Mouse (Mus musculus): ENCODE data around the gene H2-Q7. TPM values are rescaled to one million over a fixed set of nuclear protein-coding genes. Genes with fewer than 3 reads are reported as not detected.

H2-Q7 gene
- polyA plus RNA-seq (2015; fragmentation: Illumina TruSeq; extraction: RNeasy Lipid Tissue Mini Kit (QIAGEN cat#74804); ENCODE audit: low read depth, low replicate concordance) = 0.61 TPM

GRCm38 (mm10) chr17:35438885-35439284 is at the start of gene H2-Q7:
Gene H2-Q7 (plus strand): TSS chr17:35439155.

GRCm38 (mm10) chr17:35424624-35425416 is 14.1 kb upstream of the H2-Q7 start, which contains the start of gene H2-Q6:
Gene H2-Q6 (plus strand): TSS chr17:35424850.

GRCm38 (mm10) chr17:35469842-35470751 is 31.1 kb downstream of the H2-Q7 start, which contains the start of gene H2-Q10:
Gene H2-Q10 (plus strand): TSS chr17:35470089.

Other genes starting within 250 kb of the H2-Q7 start
- gene Ltb, start 244.7 kb upstream of the H2-Q7 start, polyA plus RNA-seq (2015; fragmentation: Illumina TruSeq; extraction: RNeasy Lipid Tissue Mini Kit (QIAGEN cat#74804); ENCODE audit: low read depth, low replicate concordance) = 0.55 TPM
- not detected for gene Tnf, start 237.1 kb upstream of the H2-Q7 start, polyA plus RNA-seq (2015; fragmentation: Illumina TruSeq; extraction: RNeasy Lipid Tissue Mini Kit (QIAGEN cat#74804); ENCODE audit: low read depth, low replicate concordance)
- gene Lta, start 233.8 kb upstream of the H2-Q7 start, polyA plus RNA-seq (2015; fragmentation: Illumina TruSeq; extraction: RNeasy Lipid Tissue Mini Kit (QIAGEN cat#74804); ENCODE audit: low read depth, low replicate concordance) = not detected
- not detected for gene Gm16181, start 218.3 kb upstream of the H2-Q7 start, polyA plus RNA-seq (2015; fragmentation: Illumina TruSeq; extraction: RNeasy Lipid Tissue Mini Kit (QIAGEN cat#74804); ENCODE audit: low read depth, low replicate concordance)
- gene Atp6v1g2, start 205.5 kb upstream of the H2-Q7 start, polyA plus RNA-seq (2015; fragmentation: Illumina TruSeq; extraction: RNeasy Lipid Tissue Mini Kit (QIAGEN cat#74804); ENCODE audit: low read depth, low replicate concordance) = 711 TPM
- 11.4 TPM for gene Nfkbil1, start 203.4 kb upstream of the H2-Q7 start, polyA plus RNA-seq (2015; fragmentation: Illumina TruSeq; extraction: RNeasy Lipid Tissue Mini Kit (QIAGEN cat#74804); ENCODE audit: low read depth, low replicate concordance)
- 206 TPM for gene Ddx39b, start 197.4 kb upstream of the H2-Q7 start, polyA plus RNA-seq (2015; fragmentation: Illumina TruSeq; extraction: RNeasy Lipid Tissue Mini Kit (QIAGEN cat#74804); ENCODE audit: low read depth, low replicate concordance)
- 50.0 TPM for gene H2-D1, start 176.4 kb upstream of the H2-Q7 start, polyA plus RNA-seq (2015; fragmentation: Illumina TruSeq; extraction: RNeasy Lipid Tissue Mini Kit (QIAGEN cat#74804); ENCODE audit: low read depth, low replicate concordance)
- gene H2-Q1, start 118.8 kb upstream of the H2-Q7 start, polyA plus RNA-seq (2015; fragmentation: Illumina TruSeq; extraction: RNeasy Lipid Tissue Mini Kit (QIAGEN cat#74804); ENCODE audit: low read depth, low replicate concordance) = 0.45 TPM
- 2.0 TPM for gene H2-Q2, start 96.9 kb upstream of the H2-Q7 start, polyA plus RNA-seq (2015; fragmentation: Illumina TruSeq; extraction: RNeasy Lipid Tissue Mini Kit (QIAGEN cat#74804); ENCODE audit: low read depth, low replicate concordance)
- 4.1 TPM for gene H2-Q4, start 59.5 kb upstream of the H2-Q7 start, polyA plus RNA-seq (2015; fragmentation: Illumina TruSeq; extraction: RNeasy Lipid Tissue Mini Kit (QIAGEN cat#74804); ENCODE audit: low read depth, low replicate concordance)
- 0.34 TPM for gene H2-Q6, start 14.3 kb upstream of the H2-Q7 start, polyA plus RNA-seq (2015; fragmentation: Illumina TruSeq; extraction: RNeasy Lipid Tissue Mini Kit (QIAGEN cat#74804); ENCODE audit: low read depth, low replicate concordance)
- gene H2-Q10, start 30.9 kb downstream of the H2-Q7 start, polyA plus RNA-seq (2015; fragmentation: Illumina TruSeq; extraction: RNeasy Lipid Tissue Mini Kit (QIAGEN cat#74804); ENCODE audit: low read depth, low replicate concordance) = not detected
- not detected for gene Pou5f1, start 66.9 kb downstream of the H2-Q7 start, polyA plus RNA-seq (2015; fragmentation: Illumina TruSeq; extraction: RNeasy Lipid Tissue Mini Kit (QIAGEN cat#74804); ENCODE audit: low read depth, low replicate concordance)
- gene Tcf19, start 77.7 kb downstream of the H2-Q7 start, polyA plus RNA-seq (2015; fragmentation: Illumina TruSeq; extraction: RNeasy Lipid Tissue Mini Kit (QIAGEN cat#74804); ENCODE audit: low read depth, low replicate concordance) = 7.8 TPM
- 4.6 TPM for gene Cchcr1, start 77.9 kb downstream of the H2-Q7 start, polyA plus RNA-seq (2015; fragmentation: Illumina TruSeq; extraction: RNeasy Lipid Tissue Mini Kit (QIAGEN cat#74804); ENCODE audit: low read depth, low replicate concordance)
- 0.61 TPM for gene Psors1c2, start 94.0 kb downstream of the H2-Q7 start, polyA plus RNA-seq (2015; fragmentation: Illumina TruSeq; extraction: RNeasy Lipid Tissue Mini Kit (QIAGEN cat#74804); ENCODE audit: low read depth, low replicate concordance)
- 1.4 TPM for gene Cdsn, start 113.0 kb downstream of the H2-Q7 start, polyA plus RNA-seq (2015; fragmentation: Illumina TruSeq; extraction: RNeasy Lipid Tissue Mini Kit (QIAGEN cat#74804); ENCODE audit: low read depth, low replicate concordance)
- not detected for gene 2300002M23Rik, start 128.3 kb downstream of the H2-Q7 start, polyA plus RNA-seq (2015; fragmentation: Illumina TruSeq; extraction: RNeasy Lipid Tissue Mini Kit (QIAGEN cat#74804); ENCODE audit: low read depth, low replicate concordance)
- gene Sfta2, start 162.4 kb downstream of the H2-Q7 start, polyA plus RNA-seq (2015; fragmentation: Illumina TruSeq; extraction: RNeasy Lipid Tissue Mini Kit (QIAGEN cat#74804); ENCODE audit: low read depth, low replicate concordance) = not detected
- gene Gm9573, start 187.5 kb downstream of the H2-Q7 start, polyA plus RNA-seq (2015; fragmentation: Illumina TruSeq; extraction: RNeasy Lipid Tissue Mini Kit (QIAGEN cat#74804); ENCODE audit: low read depth, low replicate concordance) = not detected
- not detected for gene Mucl3, start 204.5 kb downstream of the H2-Q7 start, polyA plus RNA-seq (2015; fragmentation: Illumina TruSeq; extraction: RNeasy Lipid Tissue Mini Kit (QIAGEN cat#74804); ENCODE audit: low read depth, low replicate concordance)
- 20.2 TPM for gene Vars2, start 228.4 kb downstream of the H2-Q7 start, polyA plus RNA-seq (2015; fragmentation: Illumina TruSeq; extraction: RNeasy Lipid Tissue Mini Kit (QIAGEN cat#74804); ENCODE audit: low read depth, low replicate concordance)
- gene Gtf2h4, start 234.6 kb downstream of the H2-Q7 start, polyA plus RNA-seq (2015; fragmentation: Illumina TruSeq; extraction: RNeasy Lipid Tissue Mini Kit (QIAGEN cat#74804); ENCODE audit: low read depth, low replicate concordance) = 19.8 TPM

Data from brain, adult 10 weeks (tissue).